Mouse (Mus musculus) embryonic fibroblast, embryonic 13.5 days (primary cell): Measurements from ENCODE around the gene Lyrm9.

ENCODE experiments used
- CTCF ChIP-seq: IDR thresholded peaks from 2 replicates; pipeline ENCODE4 v1.5.1; 2011; ENCODE audit warnings: mild to moderate bottlenecking, control low read depth, low read length, moderate library complexity, borderline replicate concordance; ENCODE audit not compliant: insufficient read depth
- POLR2A ChIP-seq: IDR thresholded peaks from 2 replicates; pipeline ENCODE4 v1.6.1; 2011; ENCODE audit warnings: low read depth, mild to moderate bottlenecking, control low read depth, low read length, moderate library complexity

- TF ChIP-seq CTCF (no peak), POLR2A (no peak)
These were observed 30.2 kb upstream of the Lyrm9 start for GRCm38 (mm10) chr11:78796072-78796729.
